Mouse (Mus musculus): ENCODE results near the gene Tbc1d22a. TPM values are rescaled to one million over a fixed set of nuclear protein-coding genes. Genes with fewer than 3 reads are reported as not detected.

The Tbc1d22a gene
- total and polyA plus RNA-seq, 3 experiments = 15.1 to 21.1 TPM; not detected in 1

- H3K4me1 ChIP-seq (ENCODE audit: control insufficient read depth in 1 of 2, insufficient read depth in 2 of 2, low read length in 2 of 2) = no peaks in the 10 kb centered on the region
- no peaks in the 10 kb centered on the region for H3K27me3 ChIP-seq (ENCODE audit: control insufficient read depth in 1 of 2, insufficient read depth in 2 of 2, low read length in 2 of 2)
Observed at GRCm38 (mm10) chr15:86260111-86260510, 45.9 kb downstream of the Tbc1d22a start.

GRCm38 (mm10) chr15:86264389-86264788, 50.1 kb downstream of the Tbc1d22a start:
- Histone ChIP-seq H3K4me3 (ENCODE audit: control insufficient read depth in 1 of 2, insufficient read depth in 1 of 2, low read depth in 2 of 2, low read length in 2 of 2) (no peak overlapping the region), H3K9ac (ENCODE audit: control insufficient read depth, low read depth, low read length, poor library complexity, severe bottlenecking) (no peak overlapping the region), H3K79me2 (ENCODE audit: control insufficient read depth, insufficient read depth, low read length, poor library complexity) (no peaks in the 10 kb centered on the region), H3K9me3 (replicated peaks; ENCODE audit: insufficient read depth, low read length) (no peaks in the 10 kb centered on the region), H3K4me1 (ENCODE audit: control insufficient read depth in 1 of 2, insufficient read depth in 2 of 2, low read length in 2 of 2) (no peaks in the 10 kb centered on the region), H3K27ac (ENCODE audit: control insufficient read depth, low read depth, low read length) (no peak overlapping the region), H3K27me3 (ENCODE audit: control insufficient read depth in 1 of 2, insufficient read depth in 2 of 2, low read length in 2 of 2) (no peaks in the 10 kb centered on the region), H3K36me3 (ENCODE audit: control insufficient read depth in 1 of 2, insufficient read depth in 2 of 2, low read length in 2 of 2) (no peaks in the 10 kb centered on the region)
- no peak for DNase-seq (ENCODE audit: low read depth, low spot score)
- TF ChIP-seq MEF2A (IDR thresholded peaks at IDR 0.05; ENCODE audit: extremely low read depth, insufficient replicate concordance, low read depth, low read length, poor library complexity, severe bottlenecking) (no peak), SIN3A (IDR thresholded peaks at IDR 0.05; ENCODE audit: low read length) (no peak), ETS1 (IDR thresholded peaks at IDR 0.05; ENCODE audit: low read depth, low read length) (no peak), UBTF (IDR thresholded peaks at IDR 0.05; ENCODE audit: borderline replicate concordance, insufficient read depth, low read depth, low read length) (no peak), TBP (IDR thresholded peaks at IDR 0.05; ENCODE audit: low read depth, low read length) (no peak), USF1 (IDR thresholded peaks at IDR 0.05; ENCODE audit: low read depth, low read length) (no peak), MAX (IDR thresholded peaks at IDR 0.05; ENCODE audit: low read length) (no peak), MYC (IDR thresholded peaks at IDR 0.05; ENCODE audit: low read depth, low read length) (no peak), E2F4 (IDR thresholded peaks at IDR 0.05; ENCODE audit: borderline replicate concordance, low read depth, low read length) (no peak), POLR2AphosphoS5 (IDR thresholded peaks at IDR 0.05; ENCODE audit: borderline replicate concordance, low read depth, low read length) (no peak), GABPA (IDR thresholded peaks at IDR 0.05; ENCODE audit: low read depth, low read length) (no peak), CTCF (IDR thresholded peaks at IDR 0.05 in 2 of 3, conservative IDR thresholded peaks at IDR 0.05 in 1 of 3; ENCODE audit: control insufficient read depth in 1 of 3, insufficient read depth in 1 of 3, low read depth in 2 of 3, low read length in 3 of 3, poor library complexity in 1 of 3, severe bottlenecking in 1 of 3) (no peak), NELFE (IDR thresholded peaks at IDR 0.05; ENCODE audit: low read depth, low read length) (no peak), POLR2A (IDR thresholded peaks at IDR 0.05; ENCODE audit: control insufficient read depth in 1 of 2, insufficient read depth in 1 of 2, low read depth in 1 of 2, low read length in 2 of 2, poor library complexity in 1 of 2) (no peak), ZMIZ1 (IDR thresholded peaks at IDR 0.05; ENCODE audit: low read depth, low read length) (no peak), EP300 (IDR thresholded peaks at IDR 0.05; ENCODE audit: low read depth in 1 of 2, low read length in 2 of 2) (no peak), NRF1 (IDR thresholded peaks at IDR 0.05; ENCODE audit: insufficient read depth, low read depth, low read length, poor library complexity, severe bottlenecking) (no peak), USF2 (IDR thresholded peaks at IDR 0.05; ENCODE audit: borderline replicate concordance in 1 of 2, insufficient read depth in 1 of 2, low read depth in 1 of 2, low read length in 2 of 2) (no peak)

More at GRCm38 (mm10) chr15:86260111-86260510, 45.9 kb downstream of the Tbc1d22a start:
- no peak for DNase-seq (ENCODE audit: low read depth, low spot score)
- no peaks in the 10 kb centered on the region for H3K79me2 ChIP-seq (ENCODE audit: control insufficient read depth, insufficient read depth, low read length, poor library complexity)
- H3K9ac ChIP-seq (ENCODE audit: control insufficient read depth, low read depth, low read length, poor library complexity, severe bottlenecking) = no peak overlapping the region
- H3K4me3 ChIP-seq (ENCODE audit: control insufficient read depth in 1 of 2, insufficient read depth in 1 of 2, low read depth in 2 of 2, low read length in 2 of 2) = no peak overlapping the region
- H3K9me3 ChIP-seq (replicated peaks; ENCODE audit: insufficient read depth, low read length) = no peaks in the 10 kb centered on the region
- H3K27ac ChIP-seq (ENCODE audit: control insufficient read depth, low read depth, low read length) = no peak overlapping the region
- H3K36me3 ChIP-seq (ENCODE audit: control insufficient read depth in 1 of 2, insufficient read depth in 2 of 2, low read length in 2 of 2) = no peaks in the 10 kb centered on the region
- TF ChIP-seq SIN3A (IDR thresholded peaks at IDR 0.05; ENCODE audit: low read length) = no peak
- no peak for TF ChIP-seq USF2 (IDR thresholded peaks at IDR 0.05; ENCODE audit: borderline replicate concordance in 1 of 2, insufficient read depth in 1 of 2, low read depth in 1 of 2, low read length in 2 of 2)
- no peak for TF ChIP-seq ZC3H11A (IDR thresholded peaks at IDR 0.05; ENCODE audit: low read depth, low read length)
- TF ChIP-seq E2F4 (IDR thresholded peaks at IDR 0.05; ENCODE audit: borderline replicate concordance, low read depth, low read length) = no peak
- no peak for TF ChIP-seq MAX (IDR thresholded peaks at IDR 0.05; ENCODE audit: low read length)
- no peak for TF ChIP-seq JUND (IDR thresholded peaks at IDR 0.05; ENCODE audit: low read depth, low read length)
- TF ChIP-seq GATA1 (IDR thresholded peaks at IDR 0.05; ENCODE audit: low read depth, low read length) = no peak
- no peak for TF ChIP-seq ZMIZ1 (IDR thresholded peaks at IDR 0.05; ENCODE audit: low read depth, low read length)
- TF ChIP-seq TBP (IDR thresholded peaks at IDR 0.05; ENCODE audit: low read depth, low read length) = no peak
- no peak for TF ChIP-seq POLR2A (IDR thresholded peaks at IDR 0.05; ENCODE audit: control insufficient read depth in 1 of 2, insufficient read depth in 1 of 2, low read depth in 1 of 2, low read length in 2 of 2, poor library complexity in 1 of 2)
- TF ChIP-seq POLR2AphosphoS2 (IDR thresholded peaks at IDR 0.05; ENCODE audit: low read length) = no peak
- TF ChIP-seq MYB (IDR thresholded peaks at IDR 0.05; ENCODE audit: low read depth, low read length) = no peak
- no peak for TF ChIP-seq HCFC1 (IDR thresholded peaks at IDR 0.05; ENCODE audit: low read depth, low read length)
- no peak for TF ChIP-seq GABPA (IDR thresholded peaks at IDR 0.05; ENCODE audit: low read depth, low read length)

All from MEL (cell line).